In genomic region chr2:93891611-93892280, GRCm38 (mm10) we compare ENCODE assay signal across 8 mouse cellular contexts. TPM values are rescaled to one million over a fixed set of nuclear protein-coding genes. Genes with fewer than 3 reads are reported as not detected.
DNase-seq lines count a peak whose midpoint lies in the region; ATAC-seq lines count a peak whose summit lies in the region.

No protein-coding gene starts in this region.

- 9% methylated on average over 9 of the region's 9 CpGs for WGBS in lung, embryonic 15.5 days

- H3K27me3 ChIP-seq in lung, embryonic 15.5 days: no peaks in the 10 kb centered on the region

- H3K4me3 ChIP-seq in lung, embryonic 15.5 days: no peak overlapping the region

- DNase-seq in adrenal gland, adult (ENCODE audit: inconsistent age in 2 of 2, low spot score in 1 of 2): peak; percentile 49 to 65
- DNase-seq in adrenal gland, adult 18-20 months (ENCODE audit: low spot score in 2 of 2): no peak
- peak; percentile 27 for DNase-seq in embryo, embryonic 9.5 days (ENCODE audit: extremely low spot score)
- DNase-seq in heart, postnatal 4 days: peak; percentile 67
- peak; percentile 69 for DNase-seq in layer of hippocampus, adult 9-11 months
- peak; percentile 44 to 57 for DNase-seq in right cerebral cortex, adult 2 months (ENCODE audit: low spot score in 2 of 2)

- peak; percentile 82 for ATAC-seq in lung, embryonic 15.5 days (ENCODE audit: borderline replicate concordance, extremely low read depth, low FRiP score, low TSS enrichment)
- ATAC-seq in megakaryocyte-erythroid progenitor cell, adult 5-6 weeks (replicated peaks; ENCODE audit: low FRiP score, low TSS enrichment, poor library complexity, severe bottlenecking): no peak

- H3K4me1 ChIP-seq in lung, embryonic 15.5 days: peaks cover 25% of the 10 kb centered on the region

- H3K9ac ChIP-seq in lung, embryonic 15.5 days: no peak overlapping the region

- no peak overlapping the region for H3K4me2 ChIP-seq in lung, embryonic 15.5 days

- H3K27ac ChIP-seq in lung, embryonic 15.5 days: peak overlapping the region; percentile 76

- H3K9me3 ChIP-seq in lung, embryonic 15.5 days: no peaks in the 10 kb centered on the region

- no peaks in the 10 kb centered on the region for H3K36me3 ChIP-seq in lung, embryonic 15.5 days

RNA-seq across cellular contexts. Expression of gene Accsl, which starts 22.8 kb away (rescaled TPM):
- total RNA-seq in adrenal gland, adult 18-20 months (2021): under 1 TPM; 0.40 to 0.74 TPM
- not detected for total RNA-seq in heart, postnatal 4 days (2021)
- 0.47 TPM in 1 of 2 replicates, not detected in the other for polyA plus RNA-seq in lung, embryonic 15.5 days (2015; fragmentation: Nextera tagmentation; extraction: Ambion mirVana)
- total RNA-seq in megakaryocyte-erythroid progenitor cell, adult 5-6 weeks (2014; fragmentation: Nextera tagmentation): not detected in 2 replicates
- not detected in 2 replicates for total RNA-seq in megakaryocyte-erythroid progenitor cell, adult 5-6 weeks (2017)

RNA-seq across cellular contexts. Expression of gene Accs, which starts 42.0 kb away (rescaled TPM):
- 1 to 10 TPM; 6.1 to 6.9 TPM for total RNA-seq in adrenal gland, adult 18-20 months (2021)
- total RNA-seq in heart, postnatal 4 days (2021): 10 to 100 TPM; 10.2 to 10.6 TPM
- polyA plus RNA-seq in lung, embryonic 15.5 days (2015; fragmentation: Nextera tagmentation; extraction: Ambion mirVana): 7.4 and 9.2 TPM in 2 replicates
- 2.6 and 3.0 TPM in 2 replicates for total RNA-seq in megakaryocyte-erythroid progenitor cell, adult 5-6 weeks (2014; fragmentation: Nextera tagmentation)
- 4.8 and 5.3 TPM in 2 replicates for total RNA-seq in megakaryocyte-erythroid progenitor cell, adult 5-6 weeks (2017)

Comparison
In these comparisons a context has a peak if more than half of its experiments do, and no peak if none do; other contexts are left out.
1. DNase-seq: peak in adrenal gland, adult (2 of 2), embryo, embryonic 9.5 days (single experiment), heart, postnatal 4 days (single experiment), layer of hippocampus, adult 9-11 months (single experiment) and right cerebral cortex, adult 2 months (2 of 2); none in adrenal gland, adult 18-20 months (0 of 2).